Mouse (Mus musculus): ENCODE measurements around the gene Herc2.

Gene Herc2

GRCm38 (mm10) chr7:56066634-56067033, 16.6 kb downstream of the Herc2 start:
- in situ Hi-C loops (cut with MboI, MseI), result no loop called here

GRCm38 (mm10) chr7:56071724-56072123, 21.7 kb downstream of the Herc2 start:
- in situ Hi-C loops (cut with MboI, MseI), result no loop called here

DNA sequence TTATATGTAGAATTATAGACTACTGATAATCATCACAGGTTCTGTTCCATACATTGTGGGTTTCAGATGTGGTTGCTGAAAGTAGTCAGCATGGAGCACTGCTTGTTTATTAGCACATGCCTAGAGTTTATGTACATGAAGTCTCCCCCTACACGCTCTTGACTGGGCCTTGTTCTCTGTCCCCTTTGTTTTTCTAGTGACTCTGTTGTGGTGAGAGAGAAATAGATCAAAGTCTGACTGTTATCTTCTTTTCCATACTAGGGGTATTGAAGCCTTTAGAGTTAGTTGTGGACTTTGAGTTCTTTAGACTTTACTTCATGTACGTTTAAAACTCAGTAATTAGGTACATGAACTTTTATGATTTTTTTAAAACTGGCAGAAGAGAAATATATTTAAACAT, 33.0 kb downstream of the Herc2 start:
- in situ Hi-C loops (cut with MboI, MseI), result no loop called here

DNA sequence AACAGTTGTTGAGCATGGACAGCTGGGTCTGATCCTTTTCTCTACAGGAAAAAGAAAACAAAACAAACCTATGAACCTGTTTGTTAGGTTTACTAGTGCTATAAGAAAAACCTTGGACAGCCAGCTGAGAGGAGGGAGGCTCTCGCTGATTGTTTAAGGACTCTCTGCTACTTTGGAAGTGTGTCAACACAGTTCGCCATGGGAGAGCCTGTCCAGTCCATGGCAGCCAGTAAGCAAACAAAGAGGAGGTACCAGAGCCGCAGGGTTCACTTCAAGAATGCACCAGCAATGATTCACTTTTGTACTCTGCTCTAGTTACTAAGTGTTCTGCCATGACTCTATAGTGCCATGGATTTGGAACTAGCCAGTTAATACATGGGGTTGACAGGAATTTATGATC, 39.1 kb downstream of the Herc2 start:
- in situ Hi-C loops (cut with MboI, MseI), result no loop called here

- in situ Hi-C loops (cut with MboI, MseI), result no loop called here
These were observed 41.4 kb downstream of the Herc2 start for GRCm38 (mm10) chr7:56091445-56091844.

GRCm38 (mm10) chr7:56102293-56102847, 52.4 kb downstream of the Herc2 start:
- in situ Hi-C loops (cut with MboI, MseI), result no loop called here

- in situ Hi-C loops (cut with MboI, MseI), result no loop called here
These were observed 63.0 kb downstream of the Herc2 start for GRCm38 (mm10) chr7:56112999-56113398.

GRCm38 (mm10) chr7:56114148-56114547, 64.2 kb downstream of the Herc2 start:
- in situ Hi-C loops (cut with MboI, MseI), result no loop called here

- in situ Hi-C loops (cut with MboI, MseI), result no loop called here
These were observed 71.0 kb downstream of the Herc2 start for GRCm38 (mm10) chr7:56120968-56121367.

GRCm38 (mm10) chr7:56121425-56121824, 71.4 kb downstream of the Herc2 start:
- in situ Hi-C loops (cut with MboI, MseI), result no loop called here

- in situ Hi-C loops (cut with MboI, MseI), result no loop called here
These were observed 78.1 kb downstream of the Herc2 start for GRCm38 (mm10) chr7:56128080-56128479.

- in situ Hi-C loops (cut with MboI, MseI), result no loop called here
These were observed 79.6 kb downstream of the Herc2 start for GRCm38 (mm10) chr7:56129577-56129976.

DNA sequence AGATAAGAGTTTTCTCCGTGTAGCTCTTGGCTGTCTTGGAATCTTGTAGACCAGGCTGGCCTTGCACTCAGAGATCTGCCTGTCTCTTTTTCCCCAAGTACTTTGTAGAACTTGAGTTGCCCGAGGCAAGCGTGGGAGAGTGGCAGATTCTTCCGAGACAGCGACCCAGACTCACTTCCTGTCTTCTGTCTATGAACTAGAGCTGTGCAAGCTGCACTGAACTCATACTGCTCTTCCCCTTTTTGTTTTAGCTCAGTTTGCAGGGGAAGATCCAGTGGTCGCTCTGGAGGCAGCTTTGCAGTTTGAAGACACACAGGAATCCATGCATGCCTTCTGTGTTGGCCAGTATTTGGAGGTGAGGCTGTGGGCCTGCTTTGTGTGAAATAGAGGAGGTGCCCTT, 81.6 kb downstream of the Herc2 start:
- in situ Hi-C loops (cut with MboI, MseI), result no loop called here

DNA sequence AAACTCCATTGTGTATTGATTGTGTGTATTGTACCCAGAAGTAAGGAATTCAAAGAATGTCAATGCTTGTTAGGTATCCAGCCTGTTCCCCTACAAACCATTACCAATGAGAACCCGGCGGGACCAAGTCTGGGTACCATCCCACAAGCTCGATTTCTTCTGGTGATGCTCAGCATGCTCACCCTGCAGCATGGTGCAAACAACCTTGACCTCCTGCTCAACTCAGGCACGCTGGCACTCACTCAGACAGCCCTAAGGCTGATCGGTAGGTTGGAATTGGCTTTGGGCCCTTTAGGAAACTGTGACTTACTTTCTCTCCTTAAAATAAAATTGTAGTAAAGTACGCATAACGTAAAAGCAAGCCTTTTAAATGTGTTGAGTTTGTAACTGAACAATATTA, 88.7 kb downstream of the Herc2 start:
- in situ Hi-C loops (cut with MboI, MseI), result no loop called here

GRCm38 (mm10) chr7:56146424-56146823, 96.4 kb downstream of the Herc2 start:
- in situ Hi-C loops (cut with MboI, MseI), result no loop called here

DNA sequence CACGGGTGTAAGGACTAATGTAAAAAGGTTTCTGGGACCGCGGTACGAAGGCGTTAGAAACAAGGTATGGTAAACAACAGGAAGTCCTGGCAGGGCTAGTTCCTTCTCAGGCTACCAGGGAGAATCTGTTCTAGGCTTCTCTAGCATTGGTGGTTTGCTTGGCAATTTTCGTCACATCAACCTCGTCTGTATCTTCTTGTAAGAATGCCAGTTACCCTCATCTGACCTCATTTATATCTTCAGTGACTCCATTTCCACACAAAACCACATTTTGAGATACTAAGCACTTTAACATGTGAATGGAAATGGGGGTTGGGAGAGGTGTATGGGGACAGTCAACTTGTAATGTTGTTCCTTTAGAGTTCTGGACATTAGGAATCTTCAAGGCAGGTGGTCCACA, 98.9 kb downstream of the Herc2 start:
- in situ Hi-C loops (cut with MboI, MseI), result no loop called here

GRCm38 (mm10) chr7:56151885-56152676, 102.1 kb downstream of the Herc2 start:
- in situ Hi-C loops (cut with MboI, MseI), result no loop called here

DNA sequence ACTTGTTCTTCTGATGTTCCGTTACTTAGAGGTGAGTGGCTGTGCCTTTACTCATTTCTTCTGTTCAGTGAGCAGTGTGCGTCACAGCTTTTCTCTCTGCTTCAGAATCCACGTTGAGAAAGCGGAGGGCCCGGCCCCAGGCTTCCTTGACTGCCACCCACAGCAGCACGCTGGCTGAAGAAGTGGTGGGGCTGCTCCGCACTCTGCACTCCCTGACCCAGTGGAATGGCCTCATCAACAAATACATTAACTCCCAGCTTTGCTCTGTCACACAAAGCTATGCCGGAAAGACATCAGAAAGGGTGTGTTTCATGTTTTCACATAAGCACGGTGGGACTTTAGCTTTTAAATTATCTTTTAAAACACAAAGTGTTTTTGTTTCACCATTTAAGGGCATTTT, 103.2 kb downstream of the Herc2 start:
- in situ Hi-C loops (cut with MboI, MseI), result no loop called here

DNA sequence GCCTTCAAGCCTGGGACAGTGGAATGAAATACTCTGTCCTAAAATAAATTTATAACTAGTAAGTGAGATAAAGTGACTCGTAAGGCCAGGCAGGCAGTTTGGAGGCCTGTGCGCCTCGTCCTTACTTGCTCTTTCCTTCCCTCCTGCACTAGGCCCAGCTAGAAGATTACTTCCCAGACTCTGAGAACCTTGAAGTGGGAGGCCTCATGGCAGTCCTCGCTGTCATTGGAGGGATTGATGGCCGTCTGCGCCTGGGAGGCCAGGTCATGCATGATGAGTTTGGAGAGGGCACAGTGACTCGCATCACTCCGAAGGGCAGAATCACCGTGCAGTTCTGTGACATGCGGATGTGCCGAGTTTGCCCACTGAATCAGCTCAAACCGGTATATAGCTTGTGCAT, 103.6 kb downstream of the Herc2 start:
- in situ Hi-C loops (cut with MboI, MseI), result no loop called here

DNA sequence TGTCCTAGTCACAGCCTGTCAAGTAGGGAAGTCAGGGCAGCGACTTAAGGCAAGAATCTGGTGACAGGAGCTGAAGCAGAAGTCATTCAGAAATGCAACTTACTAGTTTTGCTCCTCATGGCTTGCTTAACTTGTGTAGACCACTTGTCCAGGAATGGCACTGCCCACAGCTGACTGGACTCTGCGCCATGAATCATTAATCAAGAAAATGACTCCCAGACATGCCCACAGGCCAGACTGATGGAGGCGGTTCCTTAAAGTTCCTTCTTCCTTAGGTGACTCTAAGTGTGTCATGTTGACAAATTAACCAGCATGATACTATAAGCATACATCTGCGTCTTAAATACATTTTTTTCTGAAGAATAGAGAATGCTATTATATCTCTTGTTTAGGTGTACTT, 113.3 kb downstream of the Herc2 start:
- in situ Hi-C loops (cut with MboI, MseI), result no loop called here

GRCm38 (mm10) chr7:56168713-56169112, 118.7 kb downstream of the Herc2 start:
- in situ Hi-C loops (cut with MboI, MseI), result no loop called here

DNA sequence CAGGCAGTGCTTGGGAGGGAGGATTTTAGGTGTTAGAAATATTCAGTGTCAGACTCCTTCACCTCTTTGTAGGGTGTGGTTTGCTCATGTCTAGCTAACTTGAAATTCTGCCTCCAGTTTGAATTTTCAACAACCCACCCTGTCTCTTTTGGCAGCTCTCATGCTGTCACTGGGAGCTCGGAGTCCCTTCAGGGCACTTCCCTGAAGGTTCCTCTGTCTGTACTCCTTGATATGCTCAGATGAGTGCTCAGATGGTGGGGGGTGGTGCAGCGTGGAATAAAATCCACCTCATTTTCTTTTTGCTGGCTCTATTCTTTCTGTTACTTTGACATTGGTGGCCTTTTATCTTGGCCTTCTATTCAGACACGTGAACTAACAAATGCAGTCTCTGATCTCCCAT, 127.4 kb downstream of the Herc2 start:
- in situ Hi-C loops (cut with MboI, MseI), result no loop called here

GRCm38 (mm10) chr7:56191041-56191440, 141.0 kb downstream of the Herc2 start:
- in situ Hi-C loops (cut with MboI, MseI), result no loop called here

GRCm38 (mm10) chr7:56191661-56192060, 141.7 kb downstream of the Herc2 start:
- in situ Hi-C loops (cut with MboI, MseI), result no loop called here

All from regulatory T cell (primary cell).